ENCODE assay signal across 26 mouse cellular contexts in the genomic region with DNA sequence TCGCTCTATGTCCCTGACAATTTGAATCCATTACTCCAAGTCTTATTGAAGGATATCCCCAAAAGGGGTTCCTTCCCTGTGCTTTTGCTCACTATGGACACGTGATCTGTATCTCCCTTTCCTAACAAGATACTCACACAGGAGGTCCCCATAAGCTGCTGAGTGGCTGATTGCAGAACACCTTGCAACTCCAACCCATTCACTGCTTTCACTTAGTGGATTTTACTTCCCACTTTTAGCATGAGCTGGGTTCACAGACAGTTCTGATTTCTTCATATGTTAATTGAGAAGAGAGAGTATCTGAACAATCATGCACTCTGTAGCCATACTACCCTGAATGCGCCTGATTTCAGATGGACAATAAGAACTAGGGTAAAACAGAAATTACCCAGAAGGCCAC.
"Had no signal": no experiment of that assay in that cellular context is flagged by ENCODE, and none has a peak within 500 bp of the region (broad histone marks: within the 10 kb centered on the region; RNA-seq: fewer than 3 reads in every experiment).

No protein-coding gene starts in this region.

- H3K4me1 ChIP-seq: heart, embryonic 10.5 days; heart, embryonic 12.5 days; hindbrain, embryonic 10.5 days; hindbrain, embryonic 12.5 days; intestine, embryonic 15.5 days; kidney, embryonic 15.5 days; limb, embryonic 13.5 days; limb, embryonic 15.5 days; liver, embryonic 12.5 days had no signal

- H3K27me3 ChIP-seq: heart, embryonic 12.5 days; hindbrain, embryonic 12.5 days; intestine, embryonic 15.5 days; kidney, embryonic 15.5 days; limb, embryonic 13.5 days; limb, embryonic 15.5 days; liver, embryonic 12.5 days had no signal

- H3K4me2 ChIP-seq: heart, embryonic 12.5 days; hindbrain, embryonic 12.5 days; hindbrain, embryonic 14.5 days; intestine, embryonic 15.5 days; kidney, embryonic 15.5 days; limb, embryonic 13.5 days; limb, embryonic 15.5 days; liver, embryonic 12.5 days had no signal

- ATAC-seq: hindbrain, embryonic 16.5 days; inflammation-experienced regulatory T-cells, adult 6 months; intestine, embryonic 15.5 days; intestine, postnatal 0 days; liver, embryonic 12.5 days had no signal

- H3K36me3 ChIP-seq: heart, embryonic 10.5 days; heart, embryonic 12.5 days; hindbrain, embryonic 10.5 days; hindbrain, embryonic 12.5 days; intestine, embryonic 15.5 days; kidney, embryonic 15.5 days; limb, embryonic 13.5 days; limb, embryonic 15.5 days; liver, embryonic 12.5 days had no signal

- H3K27ac ChIP-seq: heart, embryonic 10.5 days; hindbrain, embryonic 10.5 days; hindbrain, embryonic 12.5 days; hindbrain, embryonic 14.5 days; intestine, embryonic 15.5 days; kidney, embryonic 15.5 days; kidney, postnatal 0 days; limb, embryonic 13.5 days; limb, embryonic 15.5 days; liver, embryonic 12.5 days had no signal

- DNase-seq: gastrocnemius, postnatal 14 days; gastrocnemius, postnatal 36 days; heart, adult 18-20 months; heart, postnatal 10 days; heart, postnatal 4 days; kidney, adult 2 months; kidney, adult 9 months; kidney, postnatal 14 days; kidney, postnatal 36 days; layer of hippocampus, adult 9-11 months; layer of hippocampus, postnatal 36 days; left cerebral cortex, postnatal 4 days had no signal

- H3K4me3 ChIP-seq: heart, embryonic 10.5 days; heart, embryonic 12.5 days; hindbrain, embryonic 10.5 days; hindbrain, embryonic 12.5 days; intestine, embryonic 15.5 days; kidney, embryonic 15.5 days; limb, embryonic 13.5 days; limb, embryonic 15.5 days; liver, embryonic 12.5 days had no signal

- H3K9me3 ChIP-seq: heart, embryonic 10.5 days; heart, embryonic 12.5 days; hindbrain, embryonic 10.5 days; hindbrain, embryonic 12.5 days; intestine, embryonic 15.5 days; kidney, embryonic 15.5 days; limb, embryonic 13.5 days; limb, embryonic 15.5 days; liver, embryonic 12.5 days had no signal

- H3K9ac ChIP-seq: heart, embryonic 12.5 days; hindbrain, embryonic 12.5 days; hindbrain, embryonic 14.5 days; intestine, embryonic 15.5 days; kidney, embryonic 15.5 days; limb, embryonic 13.5 days; limb, embryonic 15.5 days; liver, embryonic 12.5 days had no signal
